Mouse (Mus musculus) C3H10T1/2 (cell line): ENCODE results near the gene C8b. TPM values are rescaled to one million over a fixed set of nuclear protein-coding genes. Genes with fewer than 3 reads are reported as not detected.

ENCODE experiments used
- polyA plus RNA-seq, 2 experiments: library from polyadenylated mRNA; unstranded; fragments of >200 nt; fragmentation: generic; extraction: Trizol; gene quantifications; one replicate each; pipeline ENCODE4 v1.2.1; 2012; ENCODE audit warnings: missing spikeins in 2 of 2

C8b gene
- not detected for polyA plus RNA-seq

DNA sequence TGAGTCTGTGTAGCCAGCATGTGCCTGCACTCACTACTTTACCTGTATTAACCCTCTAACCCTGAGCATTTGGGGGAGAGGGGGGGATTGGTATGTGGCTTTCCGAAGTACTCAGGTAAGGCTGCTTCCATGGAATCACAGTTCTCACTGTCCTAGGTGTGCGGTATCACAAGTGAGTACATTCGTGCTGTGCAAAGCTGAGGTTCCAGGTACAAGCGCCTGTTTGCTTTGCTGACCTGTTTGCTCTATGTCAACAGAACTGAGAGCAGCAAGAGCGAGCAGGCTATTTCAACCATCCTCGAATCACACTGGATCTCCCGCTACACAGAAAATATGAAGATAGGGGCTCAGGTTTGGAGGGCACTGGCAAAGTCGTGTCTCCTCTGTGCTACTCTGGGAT lies at the start of gene C8b:
TSS of gene C8b (plus strand) at position 253 of the 400 bp plus-strand sequence.

Other genes with a start within 250 kb of the C8b start
- gene Gm17662, start 91.0 kb downstream of the C8b start, polyA plus RNA-seq = not detected
- not detected for gene C8a, start 110.1 kb downstream of the C8b start, polyA plus RNA-seq
- gene Fyb2, start 147.1 kb downstream of the C8b start, polyA plus RNA-seq = under 1 TPM; 0.07 TPM